14 mouse cellular contexts compared by ENCODE assay signal in the genomic region with DNA sequence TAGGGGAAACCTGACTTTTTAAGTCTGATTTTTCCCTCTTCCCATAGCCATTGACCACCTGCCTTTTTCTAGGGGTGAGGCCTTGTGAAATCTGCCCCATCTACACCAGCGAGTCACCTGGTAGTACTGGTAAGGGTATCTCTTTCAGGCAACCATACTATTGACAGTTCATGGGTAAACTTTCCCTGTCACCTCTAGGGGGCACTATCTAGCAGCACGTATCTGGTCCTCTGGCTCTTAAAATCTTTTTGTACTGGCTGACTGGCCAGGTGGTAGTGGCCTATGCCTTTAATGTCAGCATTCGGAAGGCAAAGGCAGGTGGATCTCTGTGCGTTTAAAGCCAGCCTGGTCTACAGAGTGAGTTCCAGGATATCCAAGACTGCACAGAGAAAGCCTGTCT. TPM values are rescaled to one million over a fixed set of nuclear protein-coding genes. Genes with fewer than 3 reads are reported as not detected.
DNase-seq lines count a peak whose midpoint lies in the region; ATAC-seq and TF ChIP-seq lines count a peak whose summit lies in the region.
"Had no signal": no experiment of that assay in that cellular context is flagged by ENCODE, and none has a peak within 500 bp of the region (broad histone marks: within the 10 kb centered on the region; RNA-seq: fewer than 3 reads in every experiment).

No protein-coding gene starts in this region.

- H3K4me2 ChIP-seq in kidney, postnatal 0 days (ENCODE audit: low read length), result no peak overlapping the region
- H3K4me2 ChIP-seq in kidney, embryonic 16.5 days (replicated peaks; ENCODE audit: low read depth, low read length), result no peak overlapping the region
- H3K4me2 ChIP-seq: heart, embryonic 13.5 days; neural tube, embryonic 15.5 days had no signal

- peak; percentile 63 for TF ChIP-seq CTCF in kidney, postnatal 0 days (IDR thresholded peaks at IDR 0.05; ENCODE audit: low read depth)

- WGBS in kidney, postnatal 0 days, result 77% methylated on average over 4 of the region's 4 CpGs
- WGBS in kidney, embryonic 16.5 days, result 74% methylated on average over 4 of the region's 4 CpGs

- no peaks in the 10 kb centered on the region for H3K9me3 ChIP-seq in kidney, postnatal 0 days (replicated peaks; ENCODE audit: low read length)
- H3K9me3 ChIP-seq in kidney, embryonic 16.5 days (ENCODE audit: low read length), result no peaks in the 10 kb centered on the region
- H3K9me3 ChIP-seq: heart, embryonic 13.5 days; megakaryocyte, embryonic 14.5 days; neural tube, embryonic 15.5 days had no signal

- no peak for ATAC-seq in kidney, postnatal 0 days (replicated peaks; ENCODE audit: low FRiP score, low read depth)
- ATAC-seq in kidney, embryonic 16.5 days (ENCODE audit: low FRiP score, low TSS enrichment), result no peak
- ATAC-seq: intestine, embryonic 16.5 days had no signal

- H3K27ac ChIP-seq in kidney, postnatal 0 days, result no peak overlapping the region
- H3K27ac ChIP-seq in kidney, embryonic 16.5 days (ENCODE audit: low read length), result no peak overlapping the region
- H3K27ac ChIP-seq: heart, embryonic 13.5 days; neural tube, embryonic 15.5 days had no signal

- no peaks in the 10 kb centered on the region for H3K36me3 ChIP-seq in kidney, postnatal 0 days (ENCODE audit: insufficient read depth, low read length)
- H3K36me3 ChIP-seq in kidney, embryonic 16.5 days (ENCODE audit: insufficient read depth, low read length), result no peaks in the 10 kb centered on the region
- H3K36me3 ChIP-seq: heart, embryonic 13.5 days; neural tube, embryonic 15.5 days had no signal

- H3K4me1 ChIP-seq in kidney, postnatal 0 days (replicated peaks; ENCODE audit: insufficient read depth, low read length), result no peaks in the 10 kb centered on the region
- no peaks in the 10 kb centered on the region for H3K4me1 ChIP-seq in kidney, embryonic 16.5 days (ENCODE audit: insufficient read depth, low read length)
- H3K4me1 ChIP-seq: heart, embryonic 13.5 days had no signal

- H3K27me3 ChIP-seq in kidney, postnatal 0 days (ENCODE audit: insufficient read depth, low read length), result no peaks in the 10 kb centered on the region
- no peaks in the 10 kb centered on the region for H3K27me3 ChIP-seq in kidney, embryonic 16.5 days (ENCODE audit: insufficient read depth, low read length)
- H3K27me3 ChIP-seq: heart, embryonic 13.5 days; neural tube, embryonic 15.5 days had no signal

- H3K9ac ChIP-seq in kidney, postnatal 0 days (ENCODE audit: low read depth, low read length), result no peak overlapping the region
- H3K9ac ChIP-seq in kidney, embryonic 16.5 days (replicated peaks; ENCODE audit: low read length), result no peak overlapping the region
- H3K9ac ChIP-seq: heart, embryonic 13.5 days; neural tube, embryonic 15.5 days had no signal

- peak; percentile 15 to 24 for DNase-seq in cerebellum, adult 18-20 months
- no peak for DNase-seq in cerebellum, adult 11 months
- peak; percentile 23 for DNase-seq in kidney, postnatal 0 days (ENCODE audit: low spot score)
- DNase-seq in 3T3-L1 (ENCODE audit: low read depth, low spot score), result peak; percentile 53
- DNase-seq in adipocyte (ENCODE audit: low spot score), result peak; percentile 14
- no peak for DNase-seq in frontal cortex, adult 2 months (ENCODE audit: extremely low spot score in 1 of 2, low spot score in 1 of 2)
- DNase-seq in heart, adult 9 months (ENCODE audit: low spot score in 2 of 2), result no peak
- DNase-seq: adrenal gland, adult 8-10 months had no signal

- no peak overlapping the region for H3K4me3 ChIP-seq in kidney, postnatal 0 days (replicated peaks; ENCODE audit: low read depth, low read length)
- H3K4me3 ChIP-seq in kidney, embryonic 16.5 days (ENCODE audit: low read length), result no peak overlapping the region
- H3K4me3 ChIP-seq: heart, embryonic 13.5 days; megakaryocyte, embryonic 14.5 days; neural tube, embryonic 15.5 days had no signal

RNA-seq across cellular contexts. Expression of a gene that starts 38.6 kb away (rescaled TPM):
- 531 and 571 TPM in 2 replicates for polyA plus RNA-seq in kidney, postnatal 0 days (2015; fragmentation: Nextera tagmentation; extraction: Ambion mirVana)
- polyA plus RNA-seq in kidney, embryonic 16.5 days (2015; fragmentation: Nextera tagmentation; extraction: Ambion mirVana), result 111 and 141 TPM in 2 replicates
- 1.4 TPM in 2 replicates for polyA plus RNA-seq in frontal cortex, adult 2 months (2012; rRNA removed)
- polyA plus RNA-seq: limb, embryonic 11.5 days; neural tube, embryonic 15.5 days had no signal

Comparison
In these comparisons a context has a peak if more than half of its experiments do, and no peak if none do; other contexts are left out.
1. DNase-seq: peak in cerebellum, adult 18-20 months (2 of 2), kidney, postnatal 0 days (single experiment), 3T3-L1 (single experiment) and adipocyte (single experiment); none in cerebellum, adult 11 months (single experiment), frontal cortex, adult 2 months (0 of 2) and heart, adult 9 months (0 of 2).
2. RNA of a gene that starts 38.6 kb away (polyA plus RNA-seq): 531 to 571 TPM in kidney, postnatal 0 days and 111 to 141 TPM in kidney, embryonic 16.5 days; 1.4 TPM in frontal cortex, adult 2 months; every median in the first group is over 10 times any median in the second.